Mouse (Mus musculus) cortical plate, adult 2 months (tissue): Measurements from ENCODE around the gene Aspscr1. TPM values are rescaled to one million over a fixed set of nuclear protein-coding genes. Genes with fewer than 3 reads are reported as not detected.
"Not testable (repeated sequence)": the region's sequence is repeated elsewhere in the genome, so short reads cannot be mapped to it uniquely, and the experiment has no call there.

ENCODE experiments used
- H3K27ac ChIP-seq: fragments of 200-500 bp; 2 replicates; pipeline ENCODE4 v1.5.1; 2012; ENCODE audit warnings: low read length, control low read depth, inconsistent platforms; ENCODE audit not compliant: insufficient read depth
- H3K4me1 ChIP-seq: fragments of 200-500 bp; 2 replicates; pipeline ENCODE4 v1.6.1; 2011; ENCODE audit warnings: low read length; ENCODE audit not compliant: control insufficient read depth, insufficient read depth
- H3K4me3 ChIP-seq: fragments of 200-500 bp; 2 replicates; pipeline ENCODE4 v1.5.1; 2011; ENCODE audit warnings: mild to moderate bottlenecking, low read length, control low read depth; ENCODE audit not compliant: insufficient read depth
- CTCF ChIP-seq: fragments of 200-500 bp; IDR thresholded peaks from 2 replicates; pipeline ENCODE4 v1.5.1; 2011; ENCODE audit warnings: mild to moderate bottlenecking, control low read depth, low read length; ENCODE audit not compliant: insufficient read depth; ENCODE audit errors: extremely low read depth
- POLR2A ChIP-seq: fragments of 200-500 bp; IDR thresholded peaks from 2 replicates; pipeline ENCODE4 v1.6.1; 2011; ENCODE audit warnings: mild to moderate bottlenecking, low read length, control low read depth; ENCODE audit not compliant: insufficient read depth; ENCODE audit errors: extremely low read depth
- polyA plus RNA-seq: library from polyadenylated mRNA; depleted of rRNA; stranded (reverse); fragments of >200 nt; gene quantifications from 2 replicates; pipeline ENCODE4 v1.2.3, GENCODE M21; 2012

Gene Aspscr1
- polyA plus RNA-seq, 1 experiment, result 46.2 TPM

DNA sequence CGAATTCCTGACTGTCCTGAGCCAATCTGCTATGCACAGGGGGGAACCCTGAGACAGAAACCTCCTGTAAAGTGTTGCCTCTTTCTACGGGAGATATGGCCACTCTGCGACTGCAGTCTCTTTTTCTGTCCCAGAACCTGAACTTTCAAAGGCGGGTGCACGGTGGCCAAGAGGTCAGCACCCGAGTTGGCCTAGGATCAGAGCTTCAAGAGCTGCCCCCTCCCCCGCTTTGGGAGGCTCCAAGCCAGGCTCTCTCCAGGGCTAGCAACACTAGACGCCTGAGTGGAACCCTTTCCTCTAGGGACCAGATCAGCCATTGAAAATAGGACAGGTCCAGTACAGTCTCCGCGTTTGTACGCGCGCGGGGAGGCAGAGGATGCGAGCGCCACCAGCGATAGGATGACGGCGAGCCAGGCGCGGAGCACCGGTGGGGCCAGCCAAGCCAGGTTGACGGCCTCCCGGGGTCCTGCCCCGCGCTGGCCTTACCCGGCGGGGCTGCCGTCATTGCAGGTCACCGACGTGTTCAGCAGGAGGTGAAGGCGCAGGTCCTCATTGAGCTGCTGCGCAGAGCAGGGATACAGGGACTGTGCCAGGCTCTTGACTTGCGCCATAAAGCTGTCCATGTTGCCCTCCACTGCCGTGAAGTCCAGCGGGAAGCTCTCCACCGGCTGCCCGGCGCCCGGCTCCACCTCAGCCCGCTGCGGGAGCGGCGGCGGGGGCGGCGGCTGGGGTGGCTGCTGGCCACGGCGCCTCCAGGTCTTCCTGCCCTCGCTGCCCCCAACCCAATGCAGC, 13.1 kb upstream of the Aspscr1 start:
- TF ChIP-seq CTCF, result no peak
- no peak for TF ChIP-seq POLR2A
- peak overlapping the region; percentile 28; the same call in 1 of the 2 replicates for H3K27ac ChIP-seq
- no peaks in the 10 kb centered on the region for H3K4me1 ChIP-seq
- peak overlapping the region; percentile 7; the same call in 1 of the 2 replicates for H3K4me3 ChIP-seq

DNA sequence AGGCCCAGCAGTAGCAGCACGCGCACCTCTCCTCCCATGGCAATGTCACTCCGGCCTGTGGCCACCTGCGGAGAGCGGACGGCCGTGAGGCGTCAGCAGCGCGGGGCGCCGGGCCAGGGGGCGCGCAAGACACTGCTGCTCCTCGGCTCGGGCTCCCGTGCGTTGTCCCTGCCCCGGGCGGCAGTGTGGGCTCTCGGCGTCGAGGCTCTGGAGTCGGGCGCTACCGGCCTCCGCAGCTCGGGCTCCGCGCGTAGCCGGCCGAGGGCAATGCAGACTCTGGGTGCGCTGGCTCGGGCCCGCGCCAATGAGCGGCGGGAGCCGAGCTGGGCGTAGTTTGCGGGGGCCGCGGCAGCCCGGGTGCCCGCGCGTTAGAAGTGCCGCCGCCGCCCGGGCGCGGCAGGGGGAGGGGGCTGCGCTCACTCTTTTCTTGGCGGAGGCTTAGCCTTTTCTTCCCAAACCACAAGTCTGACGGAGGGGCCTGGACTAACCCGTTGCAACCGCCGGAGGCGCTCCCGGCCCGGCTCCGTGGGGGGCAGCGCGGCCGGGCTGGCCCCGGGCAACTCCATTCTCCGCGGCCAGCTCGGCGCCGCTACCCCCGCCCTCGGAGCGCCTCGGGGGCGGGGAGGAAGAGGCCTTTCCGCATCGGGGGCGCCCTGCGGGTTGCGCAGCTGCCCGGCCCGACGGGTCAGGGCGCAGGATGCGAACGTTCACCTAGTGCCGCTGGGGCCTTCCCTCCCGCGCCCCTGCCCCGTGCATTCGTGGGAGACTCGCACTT, 12.3 kb upstream of the Aspscr1 start:
- TF ChIP-seq POLR2A, result no peak
- no peak for TF ChIP-seq CTCF
- peak overlapping the region; percentile 4 for H3K4me3 ChIP-seq
- no peaks in the 10 kb centered on the region for H3K4me1 ChIP-seq
- peak overlapping the region; percentile 51; the same call in 1 of the 2 replicates for H3K27ac ChIP-seq

DNA sequence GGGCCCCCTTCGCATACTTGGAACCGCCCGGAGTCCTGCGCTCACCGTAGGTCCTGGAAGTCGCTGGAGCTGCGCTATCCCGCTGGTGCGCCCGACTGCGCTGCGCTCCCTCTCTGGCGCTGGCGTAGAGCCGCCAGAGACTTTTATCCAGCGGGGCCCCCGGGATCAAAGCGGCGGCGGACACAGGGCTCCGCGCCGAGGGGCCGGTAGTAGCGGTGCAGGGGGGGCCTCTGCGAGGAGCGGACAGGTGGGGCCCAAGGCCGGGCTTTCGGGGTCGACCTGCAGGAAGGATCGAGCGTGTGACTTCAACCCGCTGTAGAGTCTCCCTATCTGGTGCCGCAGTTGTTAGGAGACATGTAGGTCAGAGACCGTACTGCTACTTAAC, 11.7 kb upstream of the Aspscr1 start, which contains the start of gene Notum:
TSS of gene Notum (minus strand) at position 100 of the 385 bp plus-strand sequence.
- Histone ChIP-seq H3K27ac (peak within 1 kb of the TSS; percentile 51; the same call in 1 of the 2 replicates), H3K4me3 (peak within 1 kb of the TSS; percentile 4), H3K4me1 (no peaks in the 10 kb centered on the region)
- TF ChIP-seq POLR2A (no peak), CTCF (no peak)

DNA sequence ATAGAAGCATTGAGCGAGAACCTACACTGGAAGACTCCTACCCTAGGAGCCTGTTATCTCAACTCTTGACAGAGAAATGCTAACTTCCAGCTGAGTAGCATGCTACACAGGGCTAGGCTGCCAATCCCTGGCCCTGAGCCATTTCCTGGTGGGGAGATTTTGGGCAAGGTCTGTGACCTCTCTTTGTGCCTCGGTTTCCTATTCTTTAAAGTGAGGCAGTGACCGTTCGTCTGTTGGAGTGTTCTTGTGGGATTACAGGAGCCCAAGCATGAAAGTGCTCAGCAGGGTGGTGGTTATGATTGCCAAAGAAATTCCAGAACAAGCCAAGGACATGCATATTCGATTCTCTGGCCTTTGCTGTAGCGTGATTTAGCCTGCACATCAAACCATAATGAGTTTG, 10.0 kb upstream of the Aspscr1 start:
- Histone ChIP-seq H3K4me3 (no peak overlapping the region), H3K4me1 (no peaks in the 10 kb centered on the region), H3K27ac (no peak overlapping the region)
- no peak for TF ChIP-seq POLR2A
- no peak for TF ChIP-seq CTCF

DNA sequence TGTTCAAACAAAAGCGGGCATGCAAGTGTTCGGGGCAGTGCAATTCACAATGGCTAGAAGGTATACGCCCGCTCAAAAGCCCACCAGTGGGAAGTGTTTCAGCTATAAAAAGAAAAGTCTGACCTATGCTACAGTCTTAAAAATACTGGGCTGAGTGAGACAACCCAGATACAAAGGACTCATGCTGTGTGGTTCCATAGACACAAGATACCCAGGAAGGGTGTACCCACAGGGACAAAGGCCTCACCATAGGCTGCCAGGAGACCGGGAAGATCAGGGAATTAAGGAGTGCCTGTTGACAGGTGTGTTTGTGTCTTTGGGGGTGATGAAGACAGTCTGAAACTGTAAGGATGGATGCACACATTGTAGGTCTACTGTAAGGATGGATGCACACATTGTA, 9.1 kb upstream of the Aspscr1 start:
- Histone ChIP-seq H3K4me3 (no peak overlapping the region), H3K4me1 (no peaks in the 10 kb centered on the region), H3K27ac (no peak overlapping the region)
- TF ChIP-seq POLR2A (no peak), CTCF (no peak)

DNA sequence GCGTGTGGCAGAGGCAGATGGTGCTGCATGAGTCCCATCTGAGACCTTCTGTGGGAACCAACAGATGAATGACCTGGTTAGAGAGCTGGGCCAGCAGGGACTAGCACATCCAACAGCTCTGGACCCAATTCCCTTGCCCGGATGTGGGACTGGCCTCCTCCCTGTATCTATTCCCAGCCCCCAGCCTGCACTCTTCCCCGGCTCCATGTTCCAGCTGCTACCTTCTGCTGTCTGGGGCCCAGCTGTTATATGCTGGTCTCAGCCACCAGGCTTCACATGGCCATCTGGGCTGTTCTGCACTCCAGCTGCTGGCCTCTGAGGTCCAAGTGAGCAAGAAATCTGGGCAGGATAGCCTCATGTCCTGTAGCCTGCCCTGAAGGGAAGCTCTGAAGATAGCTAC, 7.4 kb upstream of the Aspscr1 start:
- Histone ChIP-seq H3K4me1 (no peaks in the 10 kb centered on the region), H3K27ac (no peak overlapping the region)
- no peak for TF ChIP-seq POLR2A
- TF ChIP-seq CTCF, result no peak

DNA sequence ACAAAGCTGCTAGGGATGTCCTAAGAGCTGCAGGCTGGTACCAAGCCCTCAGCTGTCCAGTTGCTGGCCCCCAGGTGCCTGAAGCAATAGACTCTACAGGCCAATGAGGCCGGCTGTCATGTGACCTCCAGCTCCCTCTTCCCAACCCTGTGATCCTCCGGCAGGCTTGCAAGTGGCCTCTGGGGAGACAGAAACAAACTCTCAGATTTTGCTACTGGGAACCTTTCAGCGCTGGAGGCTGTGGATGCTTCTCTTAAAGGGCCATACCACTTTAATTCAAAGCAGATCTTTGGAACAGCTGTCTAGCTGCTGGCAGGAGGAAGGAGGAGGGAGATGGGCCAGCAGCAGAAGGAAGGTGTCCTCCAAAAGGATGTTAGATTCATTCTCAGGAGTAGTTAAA, 6.2 kb upstream of the Aspscr1 start:
- no peak overlapping the region for H3K27ac ChIP-seq
- no peak for TF ChIP-seq POLR2A
- TF ChIP-seq CTCF, result no peak
- H3K4me3 ChIP-seq, result no peak overlapping the region
- no peaks in the 10 kb centered on the region for H3K4me1 ChIP-seq

More for the DNA sequence above, 7.4 kb upstream of the Aspscr1 start:
- H3K4me3 ChIP-seq, result no peak overlapping the region

DNA sequence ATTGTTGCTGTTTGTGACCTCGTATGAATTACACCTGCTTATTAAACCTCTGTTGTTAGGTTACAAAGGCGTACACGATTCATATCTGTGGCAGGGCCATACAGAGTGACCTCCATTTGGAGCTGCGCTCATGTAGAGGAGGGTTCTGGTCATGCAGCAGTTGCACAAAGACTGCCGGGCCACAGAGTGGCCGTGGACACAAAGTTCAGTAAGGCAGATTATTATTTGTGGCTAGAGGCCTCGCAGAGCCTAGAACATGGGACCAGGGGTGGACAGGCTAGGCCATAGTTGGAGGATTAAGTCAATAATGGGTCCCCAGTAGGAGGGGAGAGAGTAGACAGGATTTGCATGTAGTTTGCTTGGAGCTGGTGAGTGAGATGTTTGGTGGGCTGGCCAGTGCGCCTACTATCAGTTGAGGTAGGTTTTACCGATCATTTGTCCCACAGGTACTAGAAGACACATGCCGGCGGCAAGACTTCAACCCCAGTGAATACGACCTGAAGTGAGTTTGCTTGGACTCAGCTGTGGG, 885 bp downstream of the Aspscr1 start:
- peak overlapping the region; percentile 74 for H3K4me3 ChIP-seq
- H3K4me1 ChIP-seq, result peaks cover 5% of the 10 kb centered on the region; the same call in 1 of the 2 replicates
- peak overlapping the region; percentile 14; the same call in 1 of the 2 replicates for H3K27ac ChIP-seq
- TF ChIP-seq CTCF (no peak), POLR2A (no peak)

DNA sequence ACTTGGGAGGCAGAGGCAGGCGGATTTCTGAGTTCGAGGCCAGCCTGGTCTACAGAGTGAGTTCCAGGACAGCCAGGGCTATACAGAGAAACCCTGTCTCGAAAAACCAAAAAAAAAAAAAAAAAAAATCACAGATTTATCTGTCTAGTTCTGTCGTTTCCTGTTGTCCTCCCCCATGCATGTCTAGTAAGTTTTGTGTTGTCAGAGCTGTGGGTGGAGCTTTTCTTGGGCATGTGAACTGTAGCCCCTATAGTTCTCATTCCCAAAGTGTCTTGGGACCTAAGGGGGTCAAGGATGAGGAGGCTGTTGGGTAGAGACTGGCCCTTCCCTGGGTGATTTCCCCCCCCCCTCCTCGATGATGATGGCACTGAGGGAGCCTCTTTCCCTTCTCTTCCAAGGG, 3.1 kb downstream of the Aspscr1 start:
- not testable (repeated sequence) for H3K4me1 ChIP-seq, H3K27ac ChIP-seq, H3K4me3 ChIP-seq
